Mouse (Mus musculus): ENCODE results near the gene Nipa1. TPM values are rescaled to one million over a fixed set of nuclear protein-coding genes. Genes with fewer than 3 reads are reported as not detected.

Gene Nipa1
- polyA plus RNA-seq (2012; ENCODE audit: insufficient read depth, insufficient read length, missing spikeins), result 3.6 and 5.5 TPM in 2 replicates

DNA sequence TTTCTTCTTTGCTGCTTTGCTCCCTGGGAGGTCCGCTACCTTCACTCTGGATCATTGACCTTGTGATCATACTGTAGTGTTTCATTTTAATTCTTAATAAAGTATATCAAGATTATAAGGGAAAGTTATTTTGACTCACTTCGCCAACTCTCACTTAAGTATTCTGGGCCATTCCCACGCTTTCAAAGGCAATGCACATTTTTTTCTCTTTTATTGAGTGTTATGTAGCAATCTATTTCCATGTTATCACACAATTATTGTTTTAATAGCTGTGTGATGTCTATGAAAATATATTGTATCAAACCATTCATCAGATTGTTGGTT is at the start of gene Nipa1:
Gene Nipa1 (minus strand): TSS at position 25 of the 324 bp plus-strand sequence.
- peak within 1 kb of the TSS; percentile 89 for H3K4me3 ChIP-seq (ENCODE audit: insufficient read depth, low read depth, low read length)
- H3K4me1 ChIP-seq (ENCODE audit: control insufficient read depth, insufficient read depth, insufficient read length, low read length), result no peaks in the 10 kb centered on the region
- no peak within 1 kb of the TSS for H3K27ac ChIP-seq (replicated peaks; ENCODE audit: low read depth, low read length)

- Histone ChIP-seq H3K27ac (replicated peaks; ENCODE audit: low read depth, low read length) (no peak overlapping the region), H3K4me1 (ENCODE audit: control insufficient read depth, insufficient read depth, insufficient read length, low read length) (no peaks in the 10 kb centered on the region; the same call in none of the 2 replicates), H3K4me3 (ENCODE audit: insufficient read depth, low read depth, low read length) (no peak overlapping the region)
Measured at GRCm38 (mm10) chr7:56066634-56067033, 46.9 kb upstream of the Nipa1 start.

DNA sequence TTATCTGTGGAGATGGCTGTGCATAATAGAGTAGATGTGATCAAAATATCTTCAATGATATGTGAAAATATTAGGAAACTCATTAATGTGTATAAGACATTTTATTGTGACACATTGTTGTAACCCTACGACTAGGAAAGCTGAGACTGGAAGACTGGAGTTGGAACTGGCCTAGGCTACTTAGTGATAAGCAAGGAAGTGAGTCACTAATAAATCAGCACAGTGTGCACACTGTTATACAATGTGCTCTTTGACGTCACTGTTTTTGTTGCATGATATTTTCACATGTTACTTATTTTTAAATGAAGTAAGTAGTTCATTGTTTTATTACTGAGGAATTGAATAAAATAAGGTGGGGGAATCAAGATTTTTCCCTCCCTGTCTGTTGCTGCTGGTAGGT is 46.4 kb upstream of the Nipa1 start:
- no peaks in the 10 kb centered on the region; the same call in none of the 2 replicates for H3K4me1 ChIP-seq (ENCODE audit: control insufficient read depth, insufficient read depth, insufficient read length, low read length)
- H3K27ac ChIP-seq (replicated peaks; ENCODE audit: low read depth, low read length), result no peak overlapping the region
- H3K4me3 ChIP-seq (ENCODE audit: insufficient read depth, low read depth, low read length), result no peak overlapping the region

- Histone ChIP-seq H3K27ac (replicated peaks; ENCODE audit: low read depth, low read length) (no peak overlapping the region), H3K4me3 (ENCODE audit: insufficient read depth, low read depth, low read length) (no peak overlapping the region), H3K4me1 (ENCODE audit: control insufficient read depth, insufficient read depth, insufficient read length, low read length) (no peaks in the 10 kb centered on the region; the same call in none of the 2 replicates)
Measured at GRCm38 (mm10) chr7:56064876-56065275, 45.1 kb upstream of the Nipa1 start.

DNA sequence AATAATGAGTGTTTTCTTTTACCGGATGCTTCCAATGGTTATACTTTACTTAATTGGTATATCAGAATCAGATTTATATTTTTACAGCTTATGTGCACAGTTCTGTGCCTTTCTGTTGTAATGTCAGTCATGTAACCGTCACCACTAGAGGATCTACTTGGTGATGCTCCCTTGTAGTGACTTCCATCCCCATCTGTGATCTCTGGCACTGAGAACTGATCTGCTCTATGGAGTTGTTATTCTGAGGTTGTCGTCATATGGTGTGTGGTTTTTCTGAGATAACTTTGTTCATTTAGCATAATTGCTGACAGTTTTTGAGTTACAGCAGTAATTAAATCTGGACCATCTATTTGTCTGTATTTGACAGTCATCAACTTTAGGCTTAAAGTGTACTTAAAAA is 35.6 kb upstream of the Nipa1 start:
- no peak overlapping the region for H3K4me3 ChIP-seq (ENCODE audit: insufficient read depth, low read depth, low read length)
- peaks cover 3% of the 10 kb centered on the region for H3K4me1 ChIP-seq (ENCODE audit: control insufficient read depth, insufficient read depth, insufficient read length, low read length)
- H3K27ac ChIP-seq (replicated peaks; ENCODE audit: low read depth, low read length), result no peak overlapping the region

GRCm38 (mm10) chr7:56052996-56053395 is 33.2 kb upstream of the Nipa1 start:
- no peak overlapping the region for H3K4me3 ChIP-seq (ENCODE audit: insufficient read depth, low read depth, low read length)
- H3K27ac ChIP-seq (replicated peaks; ENCODE audit: low read depth, low read length), result no peak overlapping the region
- H3K4me1 ChIP-seq (ENCODE audit: control insufficient read depth, insufficient read depth, insufficient read length, low read length), result peaks cover 3% of the 10 kb centered on the region

- Histone ChIP-seq H3K4me3 (ENCODE audit: insufficient read depth, low read depth, low read length) (peak overlapping the region; percentile 76), H3K27ac (replicated peaks; ENCODE audit: low read depth, low read length) (peak overlapping the region; percentile 78), H3K4me1 (ENCODE audit: control insufficient read depth, insufficient read depth, insufficient read length, low read length) (peaks cover 3% of the 10 kb centered on the region)
Measured at GRCm38 (mm10) chr7:56050487-56050911, 30.7 kb upstream of the Nipa1 start.

DNA sequence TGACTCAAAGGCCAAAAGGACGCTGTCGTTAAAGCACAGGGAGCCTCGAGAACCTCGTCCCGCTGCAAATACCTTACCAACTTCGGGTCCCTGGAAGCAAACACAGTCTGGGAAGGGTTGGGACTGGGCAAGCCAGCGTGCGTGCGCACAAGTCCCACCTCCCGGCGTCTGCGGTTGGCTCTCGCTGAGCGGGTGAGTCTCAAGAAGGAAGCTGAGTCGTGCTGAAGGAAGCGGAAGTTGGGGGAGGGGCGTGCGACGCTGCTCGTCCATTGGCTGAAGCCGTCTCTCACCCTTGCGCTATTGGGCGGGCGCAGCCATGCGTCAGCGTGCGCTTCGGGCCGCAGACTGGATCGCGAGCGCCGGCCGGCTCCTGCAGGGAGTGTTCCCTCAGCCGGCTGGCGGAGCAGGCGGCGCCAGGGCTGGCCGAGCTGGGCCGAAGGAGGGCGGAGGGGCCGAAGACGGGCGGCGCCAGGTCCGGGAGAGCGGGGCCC is 30.1 kb upstream of the Nipa1 start, which contains the start of gene Herc2:
Gene Herc2 (plus strand): TSS at position 366 of the 491 bp plus-strand sequence.
- peaks cover 3% of the 10 kb centered on the region for H3K4me1 ChIP-seq (ENCODE audit: control insufficient read depth, insufficient read depth, insufficient read length, low read length)
- H3K27ac ChIP-seq (replicated peaks; ENCODE audit: low read depth, low read length), result peak within 1 kb of the TSS; percentile 78
- peak within 1 kb of the TSS; percentile 76 for H3K4me3 ChIP-seq (ENCODE audit: insufficient read depth, low read depth, low read length)

GRCm38 (mm10) chr7:56047178-56047577 is 27.4 kb upstream of the Nipa1 start:
- H3K4me3 ChIP-seq (ENCODE audit: insufficient read depth, low read depth, low read length), result no peak overlapping the region
- no peaks in the 10 kb centered on the region; the same call in 1 of the 2 replicates for H3K4me1 ChIP-seq (ENCODE audit: control insufficient read depth, insufficient read depth, insufficient read length, low read length)
- no peak overlapping the region for H3K27ac ChIP-seq (replicated peaks; ENCODE audit: low read depth, low read length)

- no peaks in the 10 kb centered on the region for H3K4me1 ChIP-seq (ENCODE audit: control insufficient read depth, insufficient read depth, insufficient read length, low read length)
- H3K4me3 ChIP-seq (ENCODE audit: insufficient read depth, low read depth, low read length), result no peak overlapping the region
- no peak overlapping the region for H3K27ac ChIP-seq (replicated peaks; ENCODE audit: low read depth, low read length)
Measured at GRCm38 (mm10) chr7:56044267-56044629, 24.5 kb upstream of the Nipa1 start.

DNA sequence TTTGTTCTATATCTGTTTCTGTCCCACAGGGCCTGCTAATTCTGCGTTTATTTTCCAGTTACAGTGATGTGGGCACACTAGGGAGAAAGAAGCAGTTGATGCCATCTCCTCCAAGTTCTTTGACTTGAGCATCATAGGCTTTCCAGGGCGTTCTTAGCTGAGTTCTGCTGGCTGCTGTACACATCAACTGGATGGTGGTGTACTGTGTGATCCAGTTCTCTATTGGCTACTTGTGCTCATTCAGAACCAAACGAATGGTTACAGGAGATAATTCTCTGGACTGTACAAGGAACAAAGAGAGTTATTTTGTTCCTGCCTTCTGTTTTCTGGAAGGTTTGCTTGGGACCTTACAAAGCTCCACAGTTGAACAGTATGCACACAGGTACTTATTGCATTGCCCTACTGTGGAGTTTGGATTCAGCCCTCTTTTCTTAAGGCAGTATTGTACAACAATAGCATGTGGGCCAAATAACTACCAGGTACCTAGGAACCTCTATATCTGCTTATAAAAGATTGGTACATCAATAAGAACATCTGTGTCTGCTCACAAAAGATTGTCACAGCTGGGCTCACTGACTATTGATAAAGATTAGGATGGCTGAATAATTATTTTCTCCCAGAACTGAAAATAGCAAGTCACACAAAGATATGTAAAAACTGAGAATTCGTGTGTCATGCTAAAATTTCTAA is 24.0 kb upstream of the Nipa1 start:
- Histone ChIP-seq H3K27ac (replicated peaks; ENCODE audit: low read depth, low read length) (no peak overlapping the region), H3K4me3 (ENCODE audit: insufficient read depth, low read depth, low read length) (no peak overlapping the region), H3K4me1 (ENCODE audit: control insufficient read depth, insufficient read depth, insufficient read length, low read length) (no peaks in the 10 kb centered on the region)

- H3K4me1 ChIP-seq (ENCODE audit: control insufficient read depth, insufficient read depth, insufficient read length, low read length), result no peaks in the 10 kb centered on the region
- H3K27ac ChIP-seq (replicated peaks; ENCODE audit: low read depth, low read length), result no peak overlapping the region
- H3K4me3 ChIP-seq (ENCODE audit: insufficient read depth, low read depth, low read length), result no peak overlapping the region
Measured at GRCm38 (mm10) chr7:56042353-56042752, 22.6 kb upstream of the Nipa1 start.

DNA sequence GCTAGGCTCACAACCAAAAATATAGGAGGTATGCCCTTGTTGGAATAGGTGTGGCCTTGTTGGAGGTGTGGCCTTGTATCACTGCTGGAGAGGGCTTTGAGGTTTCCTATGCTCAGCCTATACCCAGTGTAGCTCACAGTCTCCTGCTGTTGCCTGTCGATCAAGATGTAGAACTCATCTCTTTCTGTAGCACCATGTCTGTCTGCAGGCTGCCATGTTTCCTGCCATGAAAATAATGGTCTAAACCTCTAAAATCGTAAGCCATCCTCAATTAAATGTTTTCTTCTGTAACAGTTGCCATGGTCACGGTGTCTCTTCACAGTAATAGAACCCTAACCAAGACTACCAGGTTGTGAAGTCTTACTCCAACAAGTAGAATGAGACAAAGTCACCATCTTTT is 3.8 kb upstream of the Nipa1 start:
- Histone ChIP-seq H3K4me3 (ENCODE audit: insufficient read depth, low read depth, low read length) (no peak overlapping the region), H3K27ac (replicated peaks; ENCODE audit: low read depth, low read length) (no peak overlapping the region), H3K4me1 (ENCODE audit: control insufficient read depth, insufficient read depth, insufficient read length, low read length) (no peaks in the 10 kb centered on the region)

GRCm38 (mm10) chr7:56018972-56019929 is 503 bp downstream of the Nipa1 start:
- Histone ChIP-seq H3K4me3 (ENCODE audit: insufficient read depth, low read depth, low read length) (peak overlapping the region; percentile 89), H3K27ac (replicated peaks; ENCODE audit: low read depth, low read length) (no peak overlapping the region), H3K4me1 (ENCODE audit: control insufficient read depth, insufficient read depth, insufficient read length, low read length) (no peaks in the 10 kb centered on the region)

DNA sequence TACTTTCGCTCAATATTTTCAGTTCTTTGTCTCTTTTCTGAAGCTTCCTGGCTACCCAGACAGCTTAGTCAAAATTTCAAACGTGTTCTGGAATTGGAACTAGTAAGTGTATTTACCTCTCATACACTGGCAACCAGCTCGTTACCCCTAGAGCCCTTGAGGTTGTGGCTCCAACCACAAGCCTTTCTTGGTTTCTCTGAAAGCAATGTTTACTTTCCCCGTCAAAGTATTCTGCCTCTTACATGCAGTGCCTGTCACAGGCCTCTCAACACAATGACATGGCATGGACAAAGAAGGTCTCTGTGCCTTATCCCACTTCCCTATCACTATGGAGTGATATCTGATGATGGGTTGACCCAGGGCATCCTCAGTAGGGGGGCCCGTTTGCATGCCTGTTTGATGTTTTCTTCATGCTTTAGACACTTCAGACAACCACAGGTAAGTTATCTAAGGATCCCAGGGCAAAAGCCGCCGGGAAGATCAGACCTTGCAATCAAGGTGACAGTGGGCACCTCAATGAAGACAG is 1.2 kb downstream of the Nipa1 start:
- Histone ChIP-seq H3K4me1 (ENCODE audit: control insufficient read depth, insufficient read depth, insufficient read length, low read length) (no peaks in the 10 kb centered on the region), H3K27ac (replicated peaks; ENCODE audit: low read depth, low read length) (no peak overlapping the region), H3K4me3 (ENCODE audit: insufficient read depth, low read depth, low read length) (peak overlapping the region; percentile 89)
